Mouse (Mus musculus): ENCODE data around the gene Klhl35. TPM values are rescaled to one million over a fixed set of nuclear protein-coding genes. Genes with fewer than 3 reads are reported as not detected.

The Klhl35 gene
- total and polyA plus RNA-seq, 3 experiments, result 0.04 TPM; not detected in 2

DNA sequence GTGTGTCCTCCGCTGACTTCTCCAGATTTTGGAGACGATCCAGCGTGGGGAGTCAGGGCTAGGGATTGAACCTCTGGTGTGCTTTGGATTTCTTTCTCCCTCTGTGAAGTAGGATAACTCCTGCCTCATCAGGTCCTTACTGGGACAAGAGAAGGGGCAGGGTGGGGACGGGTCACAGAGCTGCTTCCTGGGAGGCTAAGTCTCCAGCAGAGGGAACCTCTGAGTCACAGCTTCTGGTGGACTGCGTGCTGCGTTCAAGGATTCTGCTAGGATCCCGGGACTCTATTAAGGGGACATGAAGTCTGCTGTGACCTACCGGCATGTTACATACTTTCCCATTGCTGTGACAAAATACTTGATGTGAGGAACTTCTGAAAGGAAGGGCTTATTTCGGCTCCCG is 26.9 kb upstream of the Klhl35 start:
- Histone ChIP-seq H3K9me3 (replicated peaks; ENCODE audit: insufficient read depth, low read length) (no peaks in the 10 kb centered on the region), H3K9ac (ENCODE audit: control insufficient read depth, low read depth, low read length, poor library complexity, severe bottlenecking) (no peak overlapping the region), H3K4me3 (ENCODE audit: control insufficient read depth in 1 of 2, insufficient read depth in 1 of 2, low read depth in 2 of 2, low read length in 2 of 2) (no peak overlapping the region), H3K36me3 (ENCODE audit: control insufficient read depth in 1 of 2, insufficient read depth in 2 of 2, low read length in 2 of 2) (no peaks in the 10 kb centered on the region), H3K27me3 (ENCODE audit: control insufficient read depth in 1 of 2, insufficient read depth in 2 of 2, low read length in 2 of 2) (peaks cover 0 to 1% of the 10 kb centered on the region in 2 experiments; a peak in 2 of 4 replicates), H3K4me1 (ENCODE audit: control insufficient read depth in 1 of 2, insufficient read depth in 2 of 2, low read length in 2 of 2) (no peaks in the 10 kb centered on the region), H3K27ac (ENCODE audit: control insufficient read depth, low read depth, low read length) (no peak overlapping the region), H3K79me2 (ENCODE audit: control insufficient read depth, insufficient read depth, low read length, poor library complexity) (no peaks in the 10 kb centered on the region)
- TF ChIP-seq NRF1 (IDR thresholded peaks at IDR 0.05; ENCODE audit: insufficient read depth, low read depth, low read length, poor library complexity, severe bottlenecking), result no peak
- TF ChIP-seq CTCF (IDR thresholded peaks at IDR 0.05 in 2 of 3, conservative IDR thresholded peaks at IDR 0.05 in 1 of 3; ENCODE audit: control insufficient read depth in 1 of 3, insufficient read depth in 1 of 3, low read depth in 2 of 3, low read length in 3 of 3, poor library complexity in 1 of 3, severe bottlenecking in 1 of 3), result peak in 1 of 3 experiments; percentile 36; a peak in 1 of 6 replicates
- DNase-seq (ENCODE audit: low read depth, low spot score), result no peak

- no peak for DNase-seq (ENCODE audit: low read depth, low spot score)
- TF ChIP-seq HCFC1 (IDR thresholded peaks at IDR 0.05; ENCODE audit: low read depth, low read length), result no peak
- no peak for TF ChIP-seq CHD2 (IDR thresholded peaks at IDR 0.05; ENCODE audit: low read length)
- no peak for TF ChIP-seq MAZ (IDR thresholded peaks at IDR 0.05; ENCODE audit: low read depth, low read length)
- no peak for TF ChIP-seq USF2 (IDR thresholded peaks at IDR 0.05; ENCODE audit: borderline replicate concordance in 1 of 2, insufficient read depth in 1 of 2, low read depth in 1 of 2, low read length in 2 of 2)
- no peak for TF ChIP-seq TAL1 (IDR thresholded peaks at IDR 0.05; ENCODE audit: low read length)
- TF ChIP-seq CHD1 (IDR thresholded peaks at IDR 0.05; ENCODE audit: low read depth, low read length), result no peak
- no peak for TF ChIP-seq ZC3H11A (IDR thresholded peaks at IDR 0.05; ENCODE audit: low read depth, low read length)
These were observed 24.2 kb upstream of the Klhl35 start for GRCm38 (mm10) chr7:99441534-99442072.

GRCm38 (mm10) chr7:99443164-99443563 is 22.6 kb upstream of the Klhl35 start:
- no peak overlapping the region for H3K9ac ChIP-seq (ENCODE audit: control insufficient read depth, low read depth, low read length, poor library complexity, severe bottlenecking)
- H3K27me3 ChIP-seq (ENCODE audit: control insufficient read depth in 1 of 2, insufficient read depth in 2 of 2, low read length in 2 of 2), result no peaks in the 10 kb centered on the region; a peak in 2 of 4 replicates
- no peak for TF ChIP-seq NELFE (IDR thresholded peaks at IDR 0.05; ENCODE audit: low read depth, low read length)
- no peak for TF ChIP-seq E2F4 (IDR thresholded peaks at IDR 0.05; ENCODE audit: borderline replicate concordance, low read depth, low read length)
- no peak for TF ChIP-seq EP300 (IDR thresholded peaks at IDR 0.05; ENCODE audit: low read depth in 1 of 2, low read length in 2 of 2)
- no peak for TF ChIP-seq SIN3A (IDR thresholded peaks at IDR 0.05; ENCODE audit: low read length)
- no peak for TF ChIP-seq CHD2 (IDR thresholded peaks at IDR 0.05; ENCODE audit: low read length)
- no peak for TF ChIP-seq MAX (IDR thresholded peaks at IDR 0.05; ENCODE audit: low read length)
- no peak for TF ChIP-seq POLR2A (IDR thresholded peaks at IDR 0.05; ENCODE audit: control insufficient read depth in 1 of 2, insufficient read depth in 1 of 2, low read depth in 1 of 2, low read length in 2 of 2, poor library complexity in 1 of 2)
- DNase-seq (ENCODE audit: low read depth, low spot score), result no peak
- no peaks in the 10 kb centered on the region for H3K4me1 ChIP-seq (ENCODE audit: control insufficient read depth in 1 of 2, insufficient read depth in 2 of 2, low read length in 2 of 2)
- H3K4me3 ChIP-seq (ENCODE audit: control insufficient read depth in 1 of 2, insufficient read depth in 1 of 2, low read depth in 2 of 2, low read length in 2 of 2), result no peak overlapping the region
- H3K9me3 ChIP-seq (replicated peaks; ENCODE audit: insufficient read depth, low read length), result no peaks in the 10 kb centered on the region
- no peaks in the 10 kb centered on the region for H3K79me2 ChIP-seq (ENCODE audit: control insufficient read depth, insufficient read depth, low read length, poor library complexity)
- H3K27ac ChIP-seq (ENCODE audit: control insufficient read depth, low read depth, low read length), result no peak overlapping the region
- H3K36me3 ChIP-seq (ENCODE audit: control insufficient read depth in 1 of 2, insufficient read depth in 2 of 2, low read length in 2 of 2), result no peaks in the 10 kb centered on the region

More at GRCm38 (mm10) chr7:99441534-99442072, 24.2 kb upstream of the Klhl35 start:
- Histone ChIP-seq H3K36me3 (ENCODE audit: control insufficient read depth in 1 of 2, insufficient read depth in 2 of 2, low read length in 2 of 2) (no peaks in the 10 kb centered on the region), H3K27me3 (ENCODE audit: control insufficient read depth in 1 of 2, insufficient read depth in 2 of 2, low read length in 2 of 2) (peaks cover 0 to 1% of the 10 kb centered on the region in 2 experiments; a peak in 2 of 4 replicates), H3K4me1 (ENCODE audit: control insufficient read depth in 1 of 2, insufficient read depth in 2 of 2, low read length in 2 of 2) (no peaks in the 10 kb centered on the region), H3K9me3 (replicated peaks; ENCODE audit: insufficient read depth, low read length) (no peaks in the 10 kb centered on the region), H3K27ac (ENCODE audit: control insufficient read depth, low read depth, low read length) (no peak overlapping the region), H3K4me3 (ENCODE audit: control insufficient read depth in 1 of 2, insufficient read depth in 1 of 2, low read depth in 2 of 2, low read length in 2 of 2) (no peak overlapping the region), H3K9ac (ENCODE audit: control insufficient read depth, low read depth, low read length, poor library complexity, severe bottlenecking) (no peak overlapping the region), H3K79me2 (ENCODE audit: control insufficient read depth, insufficient read depth, low read length, poor library complexity) (no peaks in the 10 kb centered on the region)
